Mouse (Mus musculus) spleen, adult 2 months (tissue): ENCODE results near the gene Gm10197.

Source experiments
- CTCF ChIP-seq: fragments of 200-500 bp; IDR thresholded peaks from 2 replicates; pipeline ENCODE4 v1.5.1; 2011; ENCODE audit warnings: mild to moderate bottlenecking, inconsistent platforms; ENCODE audit not compliant: insufficient read depth, insufficient read length, insufficient replicate concordance; ENCODE audit errors: extremely low read depth
- POLR2A ChIP-seq: fragments of 200-500 bp; IDR thresholded peaks from 2 replicates; pipeline ENCODE4 v1.6.1; 2011; ENCODE audit warnings: low read depth, low read length, inconsistent platforms

DNA sequence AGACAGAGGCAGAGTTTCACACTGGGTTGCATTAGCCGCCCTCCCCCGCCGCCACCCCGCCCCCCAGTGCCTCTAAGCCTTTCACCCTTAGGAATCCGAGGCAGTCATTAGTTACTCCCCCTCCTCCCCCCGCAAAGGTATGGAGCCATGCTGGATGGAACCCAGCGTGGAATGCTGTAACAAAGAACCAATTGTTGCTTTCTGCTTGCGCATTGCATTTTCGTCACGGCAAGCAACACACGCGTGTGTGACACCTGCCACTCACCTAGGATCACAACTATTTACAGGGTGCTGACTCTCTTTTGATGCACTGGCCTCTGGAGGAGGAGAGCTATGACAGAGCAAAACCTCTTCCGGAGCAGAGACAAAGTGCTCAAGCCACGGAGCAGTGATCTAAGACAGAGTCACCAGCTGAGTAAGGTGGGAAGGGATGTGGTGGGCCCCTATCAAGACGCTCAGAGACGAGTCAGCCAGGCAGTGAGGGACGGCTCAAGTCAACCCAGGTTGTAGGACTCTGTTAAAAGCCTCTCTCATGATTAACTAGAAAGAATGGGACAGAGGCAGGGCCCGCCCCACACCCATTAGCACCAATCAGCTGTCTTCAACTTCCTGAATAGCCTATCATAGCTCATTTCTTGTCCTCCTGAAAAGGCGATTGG lies 49.5 kb upstream of the Gm10197 start:
- TF ChIP-seq CTCF (no peak), POLR2A (no peak; the same call in 1 of the 2 replicates)
